Mouse (Mus musculus): ENCODE results near the gene Cstf2.

Cstf2 gene

DNA sequence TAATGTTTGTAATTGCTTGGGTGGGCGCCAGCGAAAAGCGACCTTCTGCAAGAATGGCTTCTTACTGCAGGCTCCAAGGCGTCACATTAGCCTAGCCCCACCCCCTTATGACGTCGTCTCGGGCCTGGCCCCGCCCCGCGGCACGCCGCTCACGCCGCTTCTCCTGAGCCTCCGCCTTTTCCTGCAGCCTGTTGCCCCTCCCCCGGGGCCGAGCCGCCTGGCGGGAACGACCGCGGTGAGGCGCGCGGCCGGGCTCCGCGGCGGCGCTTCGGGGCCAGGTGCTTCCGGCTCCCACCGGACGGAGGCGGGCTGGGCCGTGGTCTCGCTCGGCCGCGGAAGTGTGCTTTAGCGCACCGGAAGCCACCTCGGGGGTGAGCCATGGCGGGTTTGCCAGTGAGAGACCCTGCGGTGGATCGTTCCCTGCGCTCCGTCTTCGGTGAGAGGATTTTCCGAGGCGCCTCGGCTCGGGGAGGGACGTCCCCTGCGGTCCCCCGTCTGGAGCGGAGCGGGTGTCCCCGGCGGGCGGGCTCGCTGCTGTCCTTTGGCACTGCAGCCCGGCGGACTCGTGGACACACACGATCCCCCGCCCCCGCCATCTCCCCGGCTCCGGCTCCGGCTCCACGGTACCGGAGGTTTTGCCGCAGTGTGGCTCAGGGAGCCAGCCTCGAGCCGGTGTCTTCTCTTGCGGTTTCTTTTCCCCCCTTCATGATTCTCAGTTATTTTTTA, at the start of gene Cstf2:
Gene Cstf2, plus strand, starts transcription at position 201 of the 726 bp plus-strand sequence.
- peak; percentile 88 for DNase-seq (ENCODE audit: low spot score)

DNA sequence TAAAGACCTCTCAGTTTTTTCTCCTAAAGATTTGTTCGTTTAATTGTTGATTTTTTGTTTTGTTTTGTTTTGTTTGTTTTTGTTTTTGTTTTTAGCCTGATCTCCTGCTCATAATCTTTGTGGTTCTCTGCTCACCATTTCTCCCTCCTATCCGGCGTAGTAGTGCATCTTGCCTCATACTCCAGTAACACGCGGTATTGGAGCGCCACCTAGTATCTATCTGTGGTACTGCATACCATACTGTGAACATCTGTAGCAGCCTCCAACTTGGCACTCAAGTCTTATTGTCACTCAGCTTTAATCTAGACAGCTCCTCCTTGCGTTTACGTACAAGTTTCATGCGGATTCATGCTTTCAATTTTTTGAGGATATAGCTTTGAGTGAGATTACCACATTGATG, 40.0 kb upstream of the Cstf2 start:
- peak; percentile 82 for DNase-seq (ENCODE audit: low spot score)

DNA sequence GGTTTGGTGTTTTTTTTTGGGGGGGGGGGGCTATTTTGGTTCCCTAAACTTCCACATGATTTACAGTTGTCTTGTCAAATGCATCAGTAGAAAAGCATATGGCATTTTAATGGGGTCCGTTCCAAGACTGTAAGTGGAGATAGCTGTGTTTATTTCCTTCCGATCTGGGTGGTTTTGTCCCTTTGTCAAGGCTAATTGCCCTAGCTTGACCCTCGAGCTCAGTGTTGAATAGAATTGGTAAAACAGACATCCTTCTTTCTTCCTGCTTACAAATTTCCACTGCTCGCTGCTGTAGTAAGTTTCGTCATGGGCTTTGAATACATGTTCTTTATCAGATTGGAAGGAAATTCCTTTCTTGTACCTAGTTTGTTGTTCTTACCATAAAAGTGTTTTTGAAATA, 38.3 kb upstream of the Cstf2 start:
- DNase-seq (ENCODE audit: low spot score) = peak; percentile 6

DNA sequence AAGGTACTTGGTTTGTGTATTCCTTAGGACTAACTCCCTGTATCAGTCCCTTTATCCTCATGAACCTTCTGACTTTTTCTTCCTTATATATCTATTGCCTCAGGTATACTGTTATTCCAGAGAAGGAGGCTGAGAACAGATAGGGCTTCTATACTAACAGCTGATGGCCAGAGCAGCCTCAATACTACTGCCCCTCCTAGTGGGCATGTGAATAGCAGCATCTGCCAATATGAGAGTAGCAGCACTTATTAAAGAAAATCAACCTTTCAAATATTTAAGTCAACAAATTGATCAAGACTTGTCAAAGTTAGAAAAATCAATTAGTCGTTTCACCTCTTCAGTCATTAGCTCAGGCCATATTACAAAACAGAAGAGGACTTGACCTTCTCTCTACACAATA, 10.0 kb upstream of the Cstf2 start:
- DNase-seq (ENCODE audit: low spot score) = no peak

DNA sequence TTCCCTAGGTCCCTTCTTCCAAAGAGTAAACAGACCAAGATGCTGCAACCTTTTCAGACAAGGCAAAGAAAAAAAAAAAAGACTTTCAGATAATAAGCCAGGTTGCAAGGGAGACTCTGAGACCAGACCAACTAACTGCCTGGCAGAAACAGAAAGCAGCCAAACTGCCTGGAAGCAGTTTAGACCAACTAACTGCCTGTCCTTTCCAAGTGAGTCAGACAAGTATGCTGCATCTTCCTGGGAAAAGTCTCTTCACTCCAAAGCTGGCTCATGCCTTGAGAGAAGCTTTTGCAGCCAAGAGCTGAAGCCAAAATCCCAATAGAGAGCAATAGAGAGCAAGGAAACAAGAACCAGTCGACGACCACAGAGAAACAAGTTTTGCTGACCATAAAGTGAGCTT, 2.1 kb upstream of the Cstf2 start:
- no peak for DNase-seq (ENCODE audit: low spot score)

DNA sequence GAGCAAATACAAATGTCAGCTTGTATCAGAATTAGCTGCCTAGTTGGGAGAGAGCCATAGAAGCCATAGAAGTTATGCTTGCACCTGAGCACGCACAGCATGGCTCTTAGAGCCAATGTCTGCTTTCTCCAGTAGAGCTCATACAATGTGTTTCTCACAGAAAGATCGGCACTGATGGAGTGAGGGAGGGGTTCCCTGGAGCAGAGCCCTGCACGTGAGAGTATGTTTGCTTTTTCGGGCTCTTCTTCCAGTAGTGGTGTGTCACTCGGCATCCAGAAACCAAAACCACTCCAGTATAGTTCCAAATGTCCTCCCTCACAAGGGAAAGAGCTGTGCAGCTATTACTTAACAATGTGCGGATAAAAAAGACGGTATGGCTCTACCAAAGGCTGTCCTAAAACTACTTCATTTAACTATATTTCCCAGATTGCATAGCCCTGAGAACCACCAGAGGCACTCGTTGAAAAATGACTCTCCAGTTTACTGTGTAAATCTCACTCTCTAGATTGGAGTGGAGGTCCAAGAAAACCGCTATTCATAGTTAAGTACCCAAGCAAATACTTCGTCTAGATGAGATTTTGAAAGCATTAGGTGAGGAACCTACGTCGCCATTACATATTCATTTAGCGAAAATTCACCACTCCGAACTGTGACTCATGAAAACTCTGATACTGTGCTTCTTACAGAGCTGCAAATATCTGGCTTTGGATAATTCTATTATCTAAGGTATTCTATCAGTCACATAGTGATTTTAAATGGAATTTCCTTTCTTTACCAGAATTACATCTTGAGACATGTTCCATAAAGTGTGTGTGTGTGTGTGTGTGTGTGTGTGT, 729 bp upstream of the Cstf2 start:
- DNase-seq (ENCODE audit: low spot score) = no peak

DNA sequence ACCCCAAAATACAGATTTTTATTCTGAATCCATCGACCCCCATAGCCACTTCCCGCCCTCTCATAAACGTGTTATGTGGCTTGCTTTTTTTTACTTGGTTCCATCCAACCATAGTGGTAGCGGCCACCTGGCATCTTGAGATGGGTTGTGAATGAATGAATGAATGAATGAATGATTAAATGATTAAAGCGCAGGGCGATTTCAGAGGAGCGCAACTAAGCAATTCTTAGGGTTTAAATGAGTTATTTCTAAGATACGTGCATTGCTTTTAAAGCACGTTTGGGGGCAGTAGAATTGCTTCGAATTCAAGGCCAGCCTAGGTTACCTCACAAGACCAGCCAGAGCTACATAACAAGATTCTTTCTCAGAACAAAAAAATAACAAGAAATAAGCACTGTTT, 777 bp downstream of the Cstf2 start:
- peak; percentile 31 for DNase-seq (ENCODE audit: low spot score)

DNA sequence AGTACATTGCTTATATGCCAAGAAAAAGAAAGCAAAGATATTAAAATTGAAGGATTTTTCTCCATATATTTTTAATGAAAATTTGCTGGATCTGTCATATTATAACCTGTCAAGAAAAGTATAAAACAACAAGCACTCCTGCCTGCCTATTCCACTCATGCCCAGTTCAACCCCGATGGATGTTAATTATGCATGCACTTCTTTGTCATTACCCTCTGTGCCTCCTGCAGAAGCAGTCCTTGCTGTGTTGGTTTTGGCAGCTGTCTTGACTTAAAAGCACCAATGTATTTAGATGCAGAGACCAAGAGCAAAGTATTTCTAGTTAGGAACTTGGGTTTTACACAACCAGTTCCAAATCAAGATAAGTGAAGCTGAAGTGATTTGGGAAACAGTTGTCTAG, 26.5 kb downstream of the Cstf2 start:
- DNase-seq (ENCODE audit: low spot score) = no peak

DNA sequence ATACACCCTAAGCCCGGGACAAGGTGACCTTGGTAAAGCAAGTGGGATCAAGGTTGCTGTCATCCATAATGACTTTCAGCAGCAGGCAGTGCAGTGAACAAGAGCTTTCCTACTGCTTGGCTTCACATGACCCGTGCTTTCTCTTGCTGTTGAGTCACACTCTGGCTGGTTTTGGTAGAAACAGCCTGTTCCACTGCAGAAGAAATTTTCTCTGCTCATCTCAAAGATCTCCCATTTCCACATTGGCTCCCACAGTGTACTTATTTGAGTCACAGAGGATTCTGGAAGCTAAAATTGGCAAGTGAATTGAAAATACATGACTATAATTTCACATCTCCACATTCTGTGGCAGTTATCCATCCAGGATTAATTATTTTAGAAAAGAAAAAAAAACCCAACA, 43.7 kb downstream of the Cstf2 start:
- no peak for DNase-seq (ENCODE audit: low spot score)

DNA sequence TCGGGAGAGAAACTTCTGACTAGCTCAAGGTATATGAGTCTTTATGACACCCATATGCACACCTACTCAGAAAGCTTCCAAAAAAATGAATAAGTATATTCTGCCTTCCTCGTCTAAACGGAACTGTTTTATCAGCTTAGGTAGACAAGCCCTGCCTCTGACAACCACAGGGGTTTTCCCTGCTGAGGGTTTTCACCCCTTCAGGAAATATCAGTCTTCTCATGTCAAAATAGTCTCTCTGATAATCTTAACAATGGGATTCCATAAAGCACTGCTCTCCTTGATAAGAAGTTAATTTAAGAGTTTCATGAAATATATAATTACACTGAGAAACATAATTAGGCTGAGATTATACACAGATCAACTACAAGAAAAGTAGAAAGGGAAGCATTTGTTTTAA, 52.8 kb downstream of the Cstf2 start:
- no peak for DNase-seq (ENCODE audit: low spot score)

DNA sequence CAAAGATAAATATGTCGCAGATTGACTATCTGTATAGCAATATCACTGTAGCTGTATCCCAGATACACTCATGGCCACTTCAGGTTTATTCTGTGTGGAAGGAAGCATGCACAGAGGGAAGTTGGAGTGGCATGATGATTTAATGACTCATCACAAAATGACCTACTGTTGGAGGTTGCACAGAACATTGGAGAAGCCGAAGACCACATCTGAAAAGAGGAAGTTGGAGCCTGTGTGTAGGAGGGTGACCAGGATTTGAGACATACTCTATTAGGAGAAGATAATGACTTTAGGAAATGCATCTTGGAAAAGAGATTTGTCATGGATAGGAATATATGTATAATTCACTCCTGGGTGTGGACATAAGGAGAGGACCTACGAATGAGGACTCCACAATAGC, 57.4 kb downstream of the Cstf2 start:
- DNase-seq (ENCODE audit: low spot score) = no peak

DNA sequence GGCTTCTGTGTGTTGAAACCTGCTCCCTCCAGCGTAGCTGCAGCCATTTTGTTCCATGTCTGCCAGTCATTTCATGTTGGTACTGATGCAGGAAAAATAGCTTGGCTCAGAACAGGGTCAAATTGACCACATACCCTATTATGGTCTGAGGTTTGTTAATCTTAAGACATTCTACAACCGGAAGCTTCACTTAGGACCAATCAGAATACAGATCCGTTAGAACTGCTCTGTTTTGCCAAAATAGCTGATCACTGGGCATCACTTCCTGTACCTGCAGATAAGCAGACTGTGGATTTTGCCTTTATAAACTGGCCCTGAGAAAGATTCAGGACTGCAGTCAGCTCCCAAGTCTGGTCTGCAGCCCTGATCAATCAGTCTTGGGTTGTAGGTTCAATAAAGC, 69.6 kb downstream of the Cstf2 start:
- DNase-seq (ENCODE audit: low spot score) = no peak

DNA sequence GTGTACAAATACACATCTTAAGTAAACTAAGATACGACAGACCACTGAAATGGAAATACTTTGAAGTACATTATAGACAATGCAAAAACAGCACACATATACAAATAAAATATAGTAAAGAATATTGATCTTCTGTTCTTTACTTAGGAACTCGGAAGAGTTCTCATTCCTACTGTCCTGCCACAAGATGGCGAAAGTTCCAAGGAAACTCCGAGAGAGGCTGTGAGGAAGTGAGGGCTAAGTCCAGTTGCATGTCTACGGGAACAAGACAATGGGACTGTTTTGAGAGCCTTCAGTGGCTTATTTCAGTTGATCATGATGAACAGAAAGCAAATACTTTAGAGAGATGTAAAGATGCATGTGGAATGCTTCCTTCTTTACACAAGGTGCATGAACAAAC, 73.3 kb downstream of the Cstf2 start:
- DNase-seq (ENCODE audit: low spot score) = peak; percentile 51

DNA sequence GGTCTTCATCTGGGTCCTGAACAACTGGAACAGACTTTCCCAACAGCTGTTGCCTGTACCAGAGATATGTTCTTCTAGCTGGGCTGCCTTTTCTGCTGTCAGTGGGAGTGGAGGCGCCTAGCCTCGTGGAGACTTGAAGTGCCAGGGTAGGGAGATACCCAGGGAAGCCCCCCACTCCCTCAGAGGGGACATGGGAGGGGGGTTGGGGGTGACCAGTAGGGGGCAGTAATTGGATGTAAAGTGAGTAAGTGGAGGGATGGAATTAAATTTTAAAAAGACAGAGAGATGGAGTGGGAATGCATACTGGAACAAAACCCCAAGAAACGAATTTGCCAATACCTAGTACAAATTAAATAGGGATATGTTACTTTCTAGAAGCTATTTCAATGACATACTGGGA, 74.8 kb downstream of the Cstf2 start:
- peak; percentile 7 for DNase-seq (ENCODE audit: low spot score)

All from embryo, embryonic 10.5 days (tissue).